Mouse (Mus musculus) megakaryocyte, embryonic 14.5 days (primary cell): ENCODE results near the gene Hoxa6.

Source experiments
- FLI1 ChIP-seq: IDR thresholded peaks from 2 replicates; pipeline ENCODE4 v1.6.1; 2012; ENCODE audit warnings: low read length, inconsistent platforms, mixed read lengths
- GATA1 ChIP-seq: IDR thresholded peaks from 3 replicates; pipeline ENCODE4 v1.6.1; 2012; ENCODE audit warnings: mixed read lengths, low read length, inconsistent platforms, borderline replicate concordance

DNA sequence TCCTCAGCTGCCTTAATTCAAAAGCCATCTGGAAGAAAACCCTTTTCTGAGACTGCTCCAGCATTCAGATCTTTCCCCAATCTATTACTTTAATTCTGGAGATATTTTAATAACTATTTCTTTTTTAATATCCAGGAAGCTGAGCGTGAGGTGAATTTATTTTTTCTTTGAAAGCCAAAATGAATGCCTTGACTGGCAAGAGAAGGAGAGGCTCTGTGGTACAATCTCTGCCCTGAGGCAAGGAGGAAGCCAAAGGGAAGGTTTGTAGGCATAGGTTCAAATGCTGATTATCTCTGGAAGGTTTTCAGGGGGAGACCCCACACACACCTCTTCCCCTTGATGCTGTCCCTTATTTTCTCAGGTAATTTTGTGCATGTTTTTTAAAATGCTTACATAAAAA lies 41.3 kb downstream of the Hoxa6 start:
- no peak for TF ChIP-seq GATA1
- TF ChIP-seq FLI1 = no peak
